Mouse (Mus musculus) lung, embryonic 14.5 days (tissue): Measurements from ENCODE around the gene Ralb. TPM values are rescaled to one million over a fixed set of nuclear protein-coding genes. Genes with fewer than 3 reads are reported as not detected.

Experiments used
- ATAC-seq: fragments of 200-750 bp; cut with Nextera tagmentation; 2 replicates; pipeline ENCODE4 v1.8.0; 2017; ENCODE audit warnings: mild to moderate bottlenecking, moderate TSS enrichment, moderate library complexity; ENCODE audit not compliant: insufficient read depth
- DNase-seq: peaks from one replicate; pipeline ENCODE4 v3.0.0-alpha.2; 2015
- H3K27ac ChIP-seq: fragments of 300-500 bp; sonication (generic); 2 replicates; pipeline ENCODE4 v1.5.1; 2014; ENCODE audit warnings: low read depth, mild to moderate bottlenecking, moderate library complexity
- H3K27me3 ChIP-seq: fragments of 300-500 bp; sonication (generic); 2 replicates; pipeline ENCODE4 v1.6.1; 2014; ENCODE audit warnings: low read length, control low read depth; ENCODE audit not compliant: insufficient read depth
- H3K36me3 ChIP-seq: fragments of 300-500 bp; sonication (generic); 2 replicates; pipeline ENCODE4 v1.6.1; 2014; ENCODE audit warnings: control low read depth; ENCODE audit not compliant: insufficient read depth
- H3K4me1 ChIP-seq: fragments of 300-500 bp; sonication (generic); 2 replicates; pipeline ENCODE4 v1.6.1; 2014; ENCODE audit warnings: antibody characterized with exemption, control low read depth; ENCODE audit not compliant: insufficient read depth
- H3K4me2 ChIP-seq: fragments of 300-500 bp; sonication (generic); 2 replicates; pipeline ENCODE4 v1.6.1; 2014; ENCODE audit warnings: mild to moderate bottlenecking
- H3K4me3 ChIP-seq: fragments of 300-500 bp; sonication (generic); 2 replicates; pipeline ENCODE4 v1.5.1; 2014; ENCODE audit warnings: low read depth, low read length
- H3K9ac ChIP-seq: fragments of 300-500 bp; sonication (generic); 2 replicates; pipeline ENCODE4 v1.6.1; 2014
- H3K9me3 ChIP-seq: fragments of 300-500 bp; sonication (generic); 2 replicates; pipeline ENCODE4 v1.6.1; 2016; ENCODE audit warnings: low read depth, low read length, control low read depth
- CTCF ChIP-seq: IDR thresholded peaks from 2 replicates; pipeline ENCODE4 v1.5.1; 2016; ENCODE audit warnings: antibody characterized with exemption, low read depth
- WGBS: fragments of 180-500 bp; shearing (Covaris S2); extraction: QIAGEN DNeasy Blood & Tissue Kit; methylation state at CpG from one replicate; pipeline ENCODE4 v1.1.7; 2014; 5-methylcytosine and 5-hydroxymethylcytosine counted together
- polyA plus RNA-seq: library from polyadenylated mRNA; unstranded; fragments of >200 nt; fragmentation: Nextera tagmentation; extraction: Ambion mirVana; gene quantifications from 2 replicates; pipeline ENCODE4 v1.2.1, GENCODE M21; 2014

Ralb gene
- polyA plus RNA-seq, 1 experiment from 2014 or later: 221 TPM

DNA sequence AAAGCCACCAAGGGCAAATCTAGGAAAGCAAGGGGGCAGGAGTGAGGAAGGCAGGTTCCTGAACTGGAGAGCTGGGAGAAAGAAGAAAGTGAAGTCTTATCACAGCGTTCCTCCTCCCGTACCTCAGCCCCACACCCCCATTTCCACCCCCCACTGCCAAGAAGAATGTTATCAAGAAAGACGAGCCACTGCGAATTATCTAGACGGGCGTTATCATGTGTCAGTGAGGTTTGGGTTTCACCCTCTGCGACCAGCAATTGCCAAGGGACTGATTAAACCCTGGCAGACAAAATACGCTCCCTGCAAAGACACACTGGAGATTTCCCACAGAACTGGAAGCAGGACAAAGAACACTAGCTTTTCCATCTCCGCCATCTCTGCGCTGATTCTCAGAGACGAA, 31.9 kb downstream of the Ralb start:
- H3K4me3 ChIP-seq: no peak overlapping the region
- WGBS: 31% methylated on average over 11 of the region's 11 CpGs
- peaks cover 78% of the 10 kb centered on the region for H3K36me3 ChIP-seq
- no peaks in the 10 kb centered on the region for H3K9me3 ChIP-seq
- H3K27me3 ChIP-seq: no peaks in the 10 kb centered on the region
- no peak overlapping the region; the same call in 1 of the 2 replicates for H3K9ac ChIP-seq
- H3K4me2 ChIP-seq: no peak overlapping the region
- DNase-seq (peak; percentile 61), ATAC-seq (peak; percentile 31; the same call in 1 of the 2 replicates)
- H3K4me1 ChIP-seq: peaks cover 11% of the 10 kb centered on the region
- H3K27ac ChIP-seq: peak overlapping the region; percentile 85
- no peak for TF ChIP-seq CTCF

DNA sequence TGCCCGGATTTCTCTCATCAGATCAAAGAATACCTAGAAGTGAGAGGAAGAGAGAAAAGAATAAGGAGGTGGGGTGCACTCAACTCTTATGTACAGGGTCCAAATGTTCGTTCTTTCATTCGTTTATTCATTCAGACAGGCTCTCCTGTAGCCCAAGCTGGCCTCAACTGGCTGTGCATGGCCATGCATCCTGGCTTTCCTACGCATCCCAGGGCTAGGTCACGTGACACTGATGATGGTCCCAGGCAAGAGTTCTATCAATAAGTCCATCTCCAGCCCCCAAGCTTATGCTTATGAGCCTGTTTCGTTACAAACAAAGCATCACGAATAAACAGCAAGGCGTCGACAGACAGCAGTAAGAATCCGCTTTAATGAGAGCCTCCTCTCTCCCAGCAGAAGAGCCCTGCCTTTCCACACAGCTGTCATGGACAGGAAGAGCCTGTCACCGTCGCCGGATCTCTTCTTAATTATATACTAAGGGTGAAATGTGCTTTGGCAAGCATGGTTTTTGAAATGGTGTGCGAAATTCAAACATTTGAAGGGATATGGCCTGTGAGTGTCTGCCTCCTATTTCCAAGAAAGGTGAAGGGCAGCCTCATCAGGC, 32.7 kb downstream of the Ralb start:
- H3K9me3 ChIP-seq: no peaks in the 10 kb centered on the region
- no peaks in the 10 kb centered on the region for H3K27me3 ChIP-seq
- peak; percentile 92 for ATAC-seq
- peaks cover 70% of the 10 kb centered on the region for H3K36me3 ChIP-seq
- no peak overlapping the region for H3K4me2 ChIP-seq
- H3K4me3 ChIP-seq: no peak overlapping the region
- peak overlapping the region; percentile 87 for H3K27ac ChIP-seq
- H3K9ac ChIP-seq: no peak overlapping the region
- no peak for TF ChIP-seq CTCF
- DNase-seq: peak; percentile 92
- H3K4me1 ChIP-seq: peaks cover 11% of the 10 kb centered on the region
- 33% methylated on average over 14 of the region's 14 CpGs for WGBS

DNA sequence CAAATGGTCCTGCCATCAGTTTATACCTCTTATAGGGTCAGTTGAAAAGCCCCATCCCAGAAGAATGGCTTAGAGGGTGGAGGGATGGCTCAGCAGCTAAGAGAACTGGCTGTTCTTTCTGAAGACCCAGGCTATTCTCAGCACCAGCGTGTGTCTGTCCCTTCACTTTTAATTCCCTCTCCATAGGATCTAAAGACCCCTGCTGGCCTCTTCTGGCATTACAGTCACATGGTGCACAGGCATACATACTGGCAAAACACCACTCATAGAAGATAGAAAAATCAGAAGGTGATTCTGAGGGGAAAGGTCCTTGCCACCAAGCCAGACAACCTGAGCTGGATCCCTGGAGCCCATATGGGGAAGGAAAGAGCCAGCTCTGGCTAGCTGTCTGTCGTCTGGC, 41.2 kb downstream of the Ralb start:
- Histone ChIP-seq H3K4me2 (no peak overlapping the region), H3K4me3 (no peak overlapping the region), H3K36me3 (no peaks in the 10 kb centered on the region; the same call in 1 of the 2 replicates), H3K4me1 (no peaks in the 10 kb centered on the region), H3K9me3 (no peaks in the 10 kb centered on the region), H3K9ac (no peak overlapping the region), H3K27ac (no peak overlapping the region), H3K27me3 (no peaks in the 10 kb centered on the region)
- TF ChIP-seq CTCF: peak; percentile 73
- 37% methylated on average over 2 of the region's 2 CpGs for WGBS
- DNase-seq (peak; percentile 83), ATAC-seq (no peak)

DNA sequence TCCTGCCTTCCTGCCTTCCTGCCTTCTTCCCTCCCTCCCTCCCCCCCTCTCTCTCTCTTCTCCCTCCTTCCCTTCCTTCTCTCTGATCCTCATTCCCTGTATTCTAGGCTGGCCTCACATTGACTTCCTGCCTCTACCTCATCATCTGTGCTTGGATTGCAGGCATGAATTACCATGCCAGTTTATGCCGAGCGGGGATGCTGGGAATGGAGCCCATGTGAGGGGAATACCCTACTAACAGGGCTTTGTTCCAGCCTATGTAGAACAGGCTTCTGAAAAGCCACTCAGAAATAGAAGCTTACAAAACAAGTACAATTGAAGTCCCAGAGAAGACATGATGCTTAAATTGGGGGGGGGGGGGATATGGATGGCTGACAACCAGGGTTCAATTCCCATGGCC, 44.5 kb downstream of the Ralb start:
- 77% methylated on average over 2 of the region's 2 CpGs for WGBS

DNA sequence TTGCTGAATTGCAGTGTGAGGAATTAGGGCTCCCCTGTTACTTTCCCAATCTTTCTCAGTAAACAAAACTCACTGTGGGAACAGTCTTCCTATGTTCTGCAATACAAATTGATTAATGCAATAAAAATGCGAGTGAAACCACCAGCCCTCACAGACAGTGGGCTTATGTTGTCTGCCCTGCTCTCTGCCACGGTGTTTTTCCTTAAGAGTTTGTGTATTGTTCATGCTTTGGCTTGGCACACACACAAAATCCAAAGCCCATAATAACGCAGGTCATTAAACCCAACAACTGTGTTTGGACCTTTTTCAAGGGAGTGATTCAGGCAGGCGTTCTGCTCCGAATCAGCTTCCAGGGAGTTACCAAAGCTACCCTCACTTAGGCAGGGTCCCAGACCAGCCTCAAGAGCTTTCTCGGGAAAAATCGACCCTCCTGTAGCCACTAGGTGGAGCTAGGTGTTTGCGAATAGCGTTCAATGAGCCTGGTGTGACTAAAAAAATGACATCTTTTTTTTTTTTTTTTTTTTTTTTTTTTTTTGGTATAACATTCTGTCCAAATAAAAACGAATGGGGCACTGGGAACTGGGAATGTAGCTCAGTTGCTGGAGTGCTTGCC, 46.5 kb downstream of the Ralb start:
- ATAC-seq (peak; percentile 33; the same call in 1 of the 2 replicates), DNase-seq (peak; percentile 94)
- Histone ChIP-seq H3K27me3 (no peaks in the 10 kb centered on the region), H3K4me1 (no peaks in the 10 kb centered on the region), H3K9ac (no peak overlapping the region), H3K36me3 (no peaks in the 10 kb centered on the region), H3K4me2 (no peak overlapping the region), H3K27ac (no peak overlapping the region), H3K9me3 (no peaks in the 10 kb centered on the region), H3K4me3 (no peak overlapping the region)
- peak; percentile 76 for TF ChIP-seq CTCF
- WGBS: 9% methylated on average over 10 of the region's 10 CpGs

More for the DNA sequence above, 44.5 kb downstream of the Ralb start:
- Histone ChIP-seq H3K27me3 (no peaks in the 10 kb centered on the region), H3K27ac (no peak overlapping the region), H3K36me3 (no peaks in the 10 kb centered on the region), H3K9me3 (no peaks in the 10 kb centered on the region), H3K4me3 (no peak overlapping the region), H3K9ac (no peak overlapping the region), H3K4me2 (no peak overlapping the region), H3K4me1 (no peaks in the 10 kb centered on the region)
- no peak for DNase-seq
- no peak for ATAC-seq
- TF ChIP-seq CTCF: no peak

DNA sequence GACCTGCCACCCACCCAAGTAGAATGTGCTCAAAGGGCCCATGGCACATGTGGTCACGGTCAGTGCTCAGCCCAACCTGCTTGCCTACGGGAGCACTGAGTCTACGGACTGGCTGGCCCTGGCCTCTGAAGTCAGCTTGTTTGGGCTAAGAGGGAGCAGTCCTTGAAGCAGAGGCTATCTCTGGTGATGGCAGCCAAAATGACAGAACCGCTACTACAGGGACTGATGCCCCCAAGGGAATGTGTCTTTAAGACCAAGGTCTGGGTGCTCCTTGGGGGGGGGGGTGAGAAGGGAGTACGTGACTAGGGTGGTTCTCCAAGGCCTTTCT, 47.1 kb downstream of the Ralb start:
- no peak overlapping the region for H3K27ac ChIP-seq
- H3K9me3 ChIP-seq: no peaks in the 10 kb centered on the region
- no peak overlapping the region for H3K4me2 ChIP-seq
- ATAC-seq (peak; percentile 32; the same call in 1 of the 2 replicates), DNase-seq (no peak)
- no peaks in the 10 kb centered on the region for H3K4me1 ChIP-seq
- no peaks in the 10 kb centered on the region for H3K36me3 ChIP-seq
- H3K9ac ChIP-seq: no peak overlapping the region
- H3K4me3 ChIP-seq: no peak overlapping the region
- H3K27me3 ChIP-seq: no peaks in the 10 kb centered on the region
- no peak for TF ChIP-seq CTCF
- WGBS: 33% methylated on average over 5 of the region's 5 CpGs

DNA sequence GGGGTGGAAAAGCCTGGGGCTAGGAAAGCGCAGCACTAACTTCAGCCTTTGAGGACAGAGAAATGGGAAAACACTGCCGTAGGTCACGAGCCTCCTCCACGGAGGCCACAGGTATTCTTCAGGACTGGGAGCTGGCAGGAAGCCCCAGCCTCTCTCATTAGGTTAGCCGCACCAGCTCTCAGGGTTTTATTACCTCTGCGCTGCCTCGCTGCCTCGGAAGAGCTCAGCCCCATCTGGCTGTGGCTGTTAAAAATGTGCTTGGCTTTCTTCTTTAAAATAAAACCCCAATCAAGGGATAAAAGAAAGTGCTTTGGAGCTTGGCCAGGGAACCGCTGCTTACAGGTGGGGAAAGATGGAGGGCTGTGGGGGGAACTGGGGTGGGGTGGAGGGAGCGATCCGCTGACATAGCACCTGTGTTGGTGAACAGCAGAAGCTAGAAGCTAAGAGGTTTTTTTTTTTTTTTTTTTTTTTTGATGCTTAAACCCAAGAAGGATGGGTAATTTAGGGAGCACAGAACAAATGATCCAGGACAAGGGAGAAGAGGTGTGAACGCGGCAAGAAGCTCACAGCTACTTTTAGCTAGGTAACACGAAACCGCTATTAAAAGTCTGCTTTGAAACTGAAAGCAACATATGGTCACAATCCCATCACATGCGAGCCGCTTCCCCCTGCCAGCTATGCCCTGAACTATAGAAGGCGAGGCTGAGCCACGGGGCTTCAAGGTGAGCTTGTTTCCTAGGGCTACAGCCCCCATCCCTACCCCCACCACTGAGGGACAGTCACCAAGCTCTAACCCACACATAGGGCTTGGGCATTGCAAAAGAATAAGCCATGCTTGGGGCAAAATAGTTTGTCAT, 47.7 kb downstream of the Ralb start:
- Histone ChIP-seq H3K4me1 (no peaks in the 10 kb centered on the region), H3K4me2 (peak overlapping the region; percentile 33; the same call in 1 of the 2 replicates), H3K9me3 (no peaks in the 10 kb centered on the region), H3K36me3 (no peaks in the 10 kb centered on the region), H3K4me3 (peak overlapping the region; percentile 8; the same call in 1 of the 2 replicates), H3K9ac (no peak overlapping the region), H3K27ac (no peak overlapping the region), H3K27me3 (no peaks in the 10 kb centered on the region)
- no peak for DNase-seq
- peak; percentile 49; the same call in 1 of the 2 replicates for ATAC-seq
- no peak for TF ChIP-seq CTCF
- 27% methylated on average over 19 of the region's 19 CpGs for WGBS
